ENCODE assay signal across 8 mouse cellular contexts in the genomic region with DNA sequence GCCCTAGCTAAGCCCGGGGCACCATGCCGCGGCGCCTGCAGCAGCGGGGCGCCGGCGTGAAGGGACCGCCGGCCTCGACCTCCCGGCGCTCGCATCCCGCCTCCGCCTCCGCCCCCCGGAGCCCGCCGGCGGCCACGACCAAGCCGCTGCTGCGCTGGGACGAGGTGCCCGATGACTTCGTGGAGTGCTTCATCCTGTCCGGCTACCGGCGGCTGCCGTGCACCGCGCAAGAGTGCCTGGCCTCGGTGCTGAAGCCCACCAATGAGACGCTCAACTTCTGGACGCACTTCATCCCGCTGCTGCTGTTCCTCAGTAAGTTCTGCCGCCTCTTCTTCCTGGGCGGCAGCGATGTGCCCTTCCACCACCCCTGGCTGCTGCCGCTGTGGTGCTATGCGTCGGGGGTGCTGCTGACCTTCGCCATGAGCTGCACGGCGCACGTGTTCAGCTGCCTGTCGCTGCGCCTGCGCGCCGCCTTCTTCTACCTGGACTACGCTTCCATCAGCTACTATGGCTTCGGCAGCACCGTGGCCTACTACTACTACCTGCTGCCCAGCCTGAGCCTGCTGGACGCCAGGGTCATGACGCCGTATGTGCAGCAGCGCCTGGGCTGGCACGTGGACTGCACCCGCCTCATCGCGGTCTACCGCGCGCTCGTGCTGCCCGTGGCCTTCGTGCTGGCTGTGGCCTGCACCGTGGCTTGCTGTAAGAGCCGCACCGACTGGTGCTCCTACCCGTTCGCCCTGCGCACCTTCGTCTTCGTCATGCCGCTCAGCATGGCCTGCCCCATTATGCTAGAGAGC. TPM values are rescaled to one million over a fixed set of nuclear protein-coding genes. Genes with fewer than 3 reads are reported as not detected.
DNase-seq lines count a peak whose midpoint lies in the region; ATAC-seq lines count a peak whose summit lies in the region.

No protein-coding gene starts in this region.

- WGBS in embryonic facial prominence, embryonic 10.5 days: 13% methylated on average over 78 of the region's 78 CpGs
- 14% methylated on average over 76 of the region's 78 CpGs for WGBS in heart, embryonic 13.5 days
- WGBS in kidney, embryonic 16.5 days: 14% methylated on average over 57 of the region's 78 CpGs
- 10% methylated on average over 78 of the region's 78 CpGs for WGBS in limb, embryonic 15.5 days

- ATAC-seq in heart, embryonic 13.5 days (ENCODE audit: extremely low read depth, insufficient number of reproducible peaks, low FRiP score, low TSS enrichment): no peak; the same call in 1 of the 2 replicates
- ATAC-seq in kidney, embryonic 16.5 days (ENCODE audit: low FRiP score, low TSS enrichment): peak; percentile 75
- ATAC-seq in limb, embryonic 15.5 days (ENCODE audit: insufficient number of reproducible peaks, low FRiP score, low TSS enrichment, low read depth): peak; percentile 48; the same call in 1 of the 2 replicates
- no peak for ATAC-seq in inflammation-experienced regulatory T-cells, adult 6 months

- H3K4me3 ChIP-seq in embryonic facial prominence, embryonic 10.5 days: peak overlapping the region; percentile 69
- peak overlapping the region; percentile 70 for H3K4me3 ChIP-seq in heart, embryonic 13.5 days
- H3K4me3 ChIP-seq in kidney, embryonic 16.5 days (ENCODE audit: low read length): peak overlapping the region; percentile 66
- peak overlapping the region; percentile 64 for H3K4me3 ChIP-seq in limb, embryonic 15.5 days

- no peaks in the 10 kb centered on the region for H3K36me3 ChIP-seq in embryonic facial prominence, embryonic 10.5 days (replicated peaks)
- H3K36me3 ChIP-seq in heart, embryonic 13.5 days: no peaks in the 10 kb centered on the region
- H3K36me3 ChIP-seq in kidney, embryonic 16.5 days (ENCODE audit: insufficient read depth, low read length): no peaks in the 10 kb centered on the region
- H3K36me3 ChIP-seq in limb, embryonic 15.5 days: no peaks in the 10 kb centered on the region

- H3K4me2 ChIP-seq in heart, embryonic 13.5 days: peak overlapping the region; percentile 97
- H3K4me2 ChIP-seq in kidney, embryonic 16.5 days (replicated peaks; ENCODE audit: low read depth, low read length): peak overlapping the region; percentile 97
- peak overlapping the region; percentile 98 for H3K4me2 ChIP-seq in limb, embryonic 15.5 days

- no peaks in the 10 kb centered on the region for H3K9me3 ChIP-seq in embryonic facial prominence, embryonic 10.5 days
- no peaks in the 10 kb centered on the region for H3K9me3 ChIP-seq in heart, embryonic 13.5 days
- no peaks in the 10 kb centered on the region for H3K9me3 ChIP-seq in kidney, embryonic 16.5 days (ENCODE audit: low read length)
- H3K9me3 ChIP-seq in limb, embryonic 15.5 days: no peaks in the 10 kb centered on the region

- H3K9ac ChIP-seq in heart, embryonic 13.5 days: peak overlapping the region; percentile 80
- peak overlapping the region; percentile 65 for H3K9ac ChIP-seq in kidney, embryonic 16.5 days (replicated peaks; ENCODE audit: low read length)
- peak overlapping the region; percentile 42 for H3K9ac ChIP-seq in limb, embryonic 15.5 days

- H3K27ac ChIP-seq in embryonic facial prominence, embryonic 10.5 days (replicated peaks): peak overlapping the region; percentile 73
- no peak overlapping the region for H3K27ac ChIP-seq in heart, embryonic 13.5 days (replicated peaks)
- H3K27ac ChIP-seq in kidney, embryonic 16.5 days (ENCODE audit: low read length): no peak overlapping the region
- H3K27ac ChIP-seq in limb, embryonic 15.5 days: no peak overlapping the region

- peaks cover 16% of the 10 kb centered on the region for H3K4me1 ChIP-seq in embryonic facial prominence, embryonic 10.5 days
- peaks cover 30% of the 10 kb centered on the region for H3K4me1 ChIP-seq in heart, embryonic 13.5 days
- peaks cover 16% of the 10 kb centered on the region for H3K4me1 ChIP-seq in kidney, embryonic 16.5 days (ENCODE audit: insufficient read depth, low read length)
- peaks cover 17% of the 10 kb centered on the region for H3K4me1 ChIP-seq in limb, embryonic 15.5 days

- H3K27me3 ChIP-seq in embryonic facial prominence, embryonic 10.5 days (replicated peaks; ENCODE audit: low read depth, poor library complexity, severe bottlenecking): peaks cover 100% of the 10 kb centered on the region
- H3K27me3 ChIP-seq in heart, embryonic 13.5 days (replicated peaks): peaks cover 92% of the 10 kb centered on the region
- H3K27me3 ChIP-seq in kidney, embryonic 16.5 days (ENCODE audit: insufficient read depth, low read length): peaks cover 89% of the 10 kb centered on the region
- H3K27me3 ChIP-seq in limb, embryonic 15.5 days: peaks cover 78% of the 10 kb centered on the region

- peak; percentile 43 for DNase-seq in ovary, postnatal 36 days (ENCODE audit: low spot score)
- no peak for DNase-seq in ovary, postnatal 10 days (ENCODE audit: low spot score)
- peak; percentile 69 for DNase-seq in embryonic facial prominence, embryonic 10.5 days (ENCODE audit: low spot score)
- DNase-seq in right cerebral cortex, adult 18-20 months: peak; percentile 72

RNA-seq across cellular contexts. Expression of gene Paqr9, which starts 0.7 kb away (rescaled TPM):
- polyA plus RNA-seq in embryonic facial prominence, embryonic 10.5 days (2016; fragmentation: Nextera tagmentation; extraction: Ambion mirVana): 0.16 and 0.19 TPM in 2 replicates
- polyA plus RNA-seq in heart, embryonic 13.5 days (2015; fragmentation: Nextera tagmentation; extraction: Ambion mirVana): 0.39 and 0.68 TPM in 2 replicates
- 0.81 and 1.00 TPM in 2 replicates for polyA plus RNA-seq in kidney, embryonic 16.5 days (2015; fragmentation: Nextera tagmentation; extraction: Ambion mirVana)
- 0.11 and 0.15 TPM in 2 replicates for polyA plus RNA-seq in limb, embryonic 15.5 days (2015; fragmentation: Nextera tagmentation; extraction: Ambion mirVana)
- polyA plus RNA-seq in inflammation-experienced regulatory T-cells, adult 6 months (2017; shearing (Covaris generic)): not detected

RNA-seq across cellular contexts. Expression of gene U2surp, which starts 48.3 kb away (rescaled TPM):
- polyA plus RNA-seq in embryonic facial prominence, embryonic 10.5 days (2016; fragmentation: Nextera tagmentation; extraction: Ambion mirVana): 123 and 134 TPM in 2 replicates
- 79.6 and 84.9 TPM in 2 replicates for polyA plus RNA-seq in heart, embryonic 13.5 days (2015; fragmentation: Nextera tagmentation; extraction: Ambion mirVana)
- 100 and 134 TPM in 2 replicates for polyA plus RNA-seq in kidney, embryonic 16.5 days (2015; fragmentation: Nextera tagmentation; extraction: Ambion mirVana)
- polyA plus RNA-seq in limb, embryonic 15.5 days (2015; fragmentation: Nextera tagmentation; extraction: Ambion mirVana): 106 and 122 TPM in 2 replicates
- polyA plus RNA-seq in inflammation-experienced regulatory T-cells, adult 6 months (2017; shearing (Covaris generic)): 100 to 1,000 TPM; 196 to 252 (median 205) TPM

Comparison
In these comparisons a context has a peak if more than half of its experiments do, and no peak if none do; other contexts are left out.
1. ATAC-seq: peak in kidney, embryonic 16.5 days (single experiment) and limb, embryonic 15.5 days (single experiment); none in heart, embryonic 13.5 days (single experiment) and inflammation-experienced regulatory T-cells, adult 6 months (single experiment).
2. Peak in every context shown above with its lines, with median percentiles within 50 percentile points of each other: H3K4me3 ChIP-seq, H3K4me2 ChIP-seq and H3K9ac ChIP-seq.